Mouse (Mus musculus): ENCODE data around the gene Tmem232. TPM values are rescaled to one million over a fixed set of nuclear protein-coding genes. Genes with fewer than 3 reads are reported as not detected.

Tmem232 gene
- polyA plus RNA-seq (2014; fragmentation: Nextera tagmentation; extraction: Ambion mirVana), result not detected in 2 replicates

- Histone ChIP-seq H3K9ac (ENCODE audit: low read depth, low read length) (no peak within 1 kb of the TSS), H3K4me1 (ENCODE audit: control insufficient read depth, insufficient read depth, low read length) (no peaks in the 10 kb centered on the region), H3K9me3 (ENCODE audit: control insufficient read depth, low read length) (no peaks in the 10 kb centered on the region), H3K36me3 (ENCODE audit: control insufficient read depth, insufficient read depth, low read length) (no peaks in the 10 kb centered on the region), H3K27ac (ENCODE audit: low read depth, low read length) (no peak within 1 kb of the TSS), H3K4me2 (replicated peaks; ENCODE audit: low read depth, low read length) (peak within 1 kb of the TSS; percentile 50), H3K4me3 (ENCODE audit: low read length) (peak within 1 kb of the TSS; percentile 23), H3K27me3 (ENCODE audit: control insufficient read depth, insufficient read depth, low read length) (no peaks in the 10 kb centered on the region)
- WGBS, result 17% methylated on average over 26 of the region's 26 CpGs
- peak; percentile 71 for ATAC-seq (ENCODE audit: low FRiP score, low TSS enrichment)
These were observed at the start of gene Tmem232 for GRCm38 (mm10) chr17:65540441-65541272. TSS of gene Tmem232 (minus strand) at chr17:65540782.

GRCm38 (mm10) chr17:65586892-65587291, 46.3 kb upstream of the Tmem232 start:
- Histone ChIP-seq H3K9ac (ENCODE audit: low read depth, low read length) (no peak overlapping the region), H3K27me3 (ENCODE audit: control insufficient read depth, insufficient read depth, low read length) (no peaks in the 10 kb centered on the region), H3K4me1 (ENCODE audit: control insufficient read depth, insufficient read depth, low read length) (no peaks in the 10 kb centered on the region), H3K4me3 (ENCODE audit: low read length) (no peak overlapping the region), H3K27ac (ENCODE audit: low read depth, low read length) (no peak overlapping the region), H3K9me3 (ENCODE audit: control insufficient read depth, low read length) (no peaks in the 10 kb centered on the region), H3K4me2 (replicated peaks; ENCODE audit: low read depth, low read length) (no peak overlapping the region), H3K36me3 (ENCODE audit: control insufficient read depth, insufficient read depth, low read length) (peaks cover 20% of the 10 kb centered on the region)
- ATAC-seq (ENCODE audit: low FRiP score, low TSS enrichment), result no peak
- 92% methylated on average over 3 of the region's 3 CpGs for WGBS

DNA sequence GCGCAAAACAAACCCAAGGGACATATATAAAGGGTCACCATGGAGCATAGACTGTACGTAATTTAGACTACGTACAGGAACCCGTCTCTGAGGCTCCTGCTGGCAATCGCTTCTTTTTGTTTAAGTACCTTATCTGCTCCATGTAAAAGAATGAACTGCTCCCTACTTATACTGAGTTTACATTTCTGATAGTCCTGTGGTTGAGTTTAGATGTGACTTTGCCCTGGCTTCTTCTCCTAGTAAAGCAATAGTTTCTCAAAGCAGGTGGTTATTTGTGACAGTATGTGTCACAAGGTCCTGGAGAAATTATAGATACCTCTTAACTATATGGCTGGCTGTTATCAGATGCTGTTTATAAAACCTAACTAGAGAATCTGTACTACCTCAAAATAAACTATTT, 40.9 kb upstream of the Tmem232 start:
- Histone ChIP-seq H3K4me3 (ENCODE audit: low read length) (no peak overlapping the region), H3K36me3 (ENCODE audit: control insufficient read depth, insufficient read depth, low read length) (peaks cover 34% of the 10 kb centered on the region), H3K4me1 (ENCODE audit: control insufficient read depth, insufficient read depth, low read length) (no peaks in the 10 kb centered on the region), H3K9ac (ENCODE audit: low read depth, low read length) (no peak overlapping the region), H3K27me3 (ENCODE audit: control insufficient read depth, insufficient read depth, low read length) (no peaks in the 10 kb centered on the region), H3K4me2 (replicated peaks; ENCODE audit: low read depth, low read length) (no peak overlapping the region), H3K27ac (ENCODE audit: low read depth, low read length) (no peak overlapping the region), H3K9me3 (ENCODE audit: control insufficient read depth, low read length) (no peaks in the 10 kb centered on the region)
- WGBS, result 90% methylated on average over 5 of the region's 5 CpGs
- no peak for ATAC-seq (ENCODE audit: low FRiP score, low TSS enrichment)

- H3K4me3 ChIP-seq (ENCODE audit: low read length), result no peak overlapping the region
- peaks cover 34% of the 10 kb centered on the region for H3K36me3 ChIP-seq (ENCODE audit: control insufficient read depth, insufficient read depth, low read length)
- H3K27ac ChIP-seq (ENCODE audit: low read depth, low read length), result no peak overlapping the region
- WGBS, result 92% methylated on average over 7 of the region's 7 CpGs
- H3K9me3 ChIP-seq (ENCODE audit: control insufficient read depth, low read length), result no peaks in the 10 kb centered on the region
- no peak overlapping the region for H3K9ac ChIP-seq (ENCODE audit: low read depth, low read length)
- no peaks in the 10 kb centered on the region for H3K4me1 ChIP-seq (ENCODE audit: control insufficient read depth, insufficient read depth, low read length)
- H3K27me3 ChIP-seq (ENCODE audit: control insufficient read depth, insufficient read depth, low read length), result no peaks in the 10 kb centered on the region
- H3K4me2 ChIP-seq (replicated peaks; ENCODE audit: low read depth, low read length), result no peak overlapping the region
- ATAC-seq (ENCODE audit: low FRiP score, low TSS enrichment), result no peak
These were observed 39.2 kb upstream of the Tmem232 start for GRCm38 (mm10) chr17:65579766-65580165.

GRCm38 (mm10) chr17:65575339-65575738, 34.8 kb upstream of the Tmem232 start:
- WGBS, result 76% methylated on average over 1 of the region's 1 CpGs
- Histone ChIP-seq H3K9ac (ENCODE audit: low read depth, low read length) (no peak overlapping the region), H3K36me3 (ENCODE audit: control insufficient read depth, insufficient read depth, low read length) (peaks cover 18% of the 10 kb centered on the region), H3K27me3 (ENCODE audit: control insufficient read depth, insufficient read depth, low read length) (no peaks in the 10 kb centered on the region), H3K27ac (ENCODE audit: low read depth, low read length) (no peak overlapping the region), H3K4me2 (replicated peaks; ENCODE audit: low read depth, low read length) (no peak overlapping the region), H3K4me3 (ENCODE audit: low read length) (no peak overlapping the region), H3K4me1 (ENCODE audit: control insufficient read depth, insufficient read depth, low read length) (no peaks in the 10 kb centered on the region), H3K9me3 (ENCODE audit: control insufficient read depth, low read length) (no peaks in the 10 kb centered on the region)
- no peak for ATAC-seq (ENCODE audit: low FRiP score, low TSS enrichment)

GRCm38 (mm10) chr17:65574850-65575249, 34.3 kb upstream of the Tmem232 start:
- 79% methylated on average over 8 of the region's 8 CpGs for WGBS
- no peak overlapping the region for H3K9ac ChIP-seq (ENCODE audit: low read depth, low read length)
- H3K4me3 ChIP-seq (ENCODE audit: low read length), result no peak overlapping the region
- H3K27me3 ChIP-seq (ENCODE audit: control insufficient read depth, insufficient read depth, low read length), result no peaks in the 10 kb centered on the region
- no peaks in the 10 kb centered on the region for H3K9me3 ChIP-seq (ENCODE audit: control insufficient read depth, low read length)
- no peak for ATAC-seq (ENCODE audit: low FRiP score, low TSS enrichment)
- H3K27ac ChIP-seq (ENCODE audit: low read depth, low read length), result no peak overlapping the region
- no peak overlapping the region for H3K4me2 ChIP-seq (replicated peaks; ENCODE audit: low read depth, low read length)
- H3K36me3 ChIP-seq (ENCODE audit: control insufficient read depth, insufficient read depth, low read length), result peaks cover 13% of the 10 kb centered on the region
- no peaks in the 10 kb centered on the region for H3K4me1 ChIP-seq (ENCODE audit: control insufficient read depth, insufficient read depth, low read length)

DNA sequence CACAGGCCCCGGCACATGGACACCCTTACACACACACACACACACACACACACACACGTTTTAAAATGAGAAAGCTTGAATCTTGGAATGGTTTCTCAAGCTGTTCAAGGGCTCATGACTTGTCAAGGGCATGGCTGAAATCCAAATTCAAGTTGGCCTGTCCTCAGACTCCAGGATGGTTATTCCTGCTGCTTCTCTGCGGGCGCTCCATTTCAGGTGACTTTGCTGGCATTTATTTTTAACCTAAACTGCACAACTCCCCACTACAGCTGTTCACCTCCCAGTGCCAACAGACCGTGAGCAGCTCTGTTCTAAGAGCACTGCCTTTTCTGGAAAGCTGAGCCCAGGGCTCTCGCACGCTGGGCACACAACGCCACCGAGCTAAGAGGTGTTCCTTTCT, 31.3 kb upstream of the Tmem232 start:
- WGBS, result 87% methylated on average over 9 of the region's 9 CpGs
- Histone ChIP-seq H3K27ac (ENCODE audit: low read depth, low read length) (no peak overlapping the region), H3K36me3 (ENCODE audit: control insufficient read depth, insufficient read depth, low read length) (no peaks in the 10 kb centered on the region), H3K9ac (ENCODE audit: low read depth, low read length) (no peak overlapping the region), H3K4me2 (replicated peaks; ENCODE audit: low read depth, low read length) (no peak overlapping the region), H3K27me3 (ENCODE audit: control insufficient read depth, insufficient read depth, low read length) (no peaks in the 10 kb centered on the region), H3K4me1 (ENCODE audit: control insufficient read depth, insufficient read depth, low read length) (no peaks in the 10 kb centered on the region), H3K9me3 (ENCODE audit: control insufficient read depth, low read length) (no peaks in the 10 kb centered on the region), H3K4me3 (ENCODE audit: low read length) (no peak overlapping the region)
- ATAC-seq (ENCODE audit: low FRiP score, low TSS enrichment), result no peak

DNA sequence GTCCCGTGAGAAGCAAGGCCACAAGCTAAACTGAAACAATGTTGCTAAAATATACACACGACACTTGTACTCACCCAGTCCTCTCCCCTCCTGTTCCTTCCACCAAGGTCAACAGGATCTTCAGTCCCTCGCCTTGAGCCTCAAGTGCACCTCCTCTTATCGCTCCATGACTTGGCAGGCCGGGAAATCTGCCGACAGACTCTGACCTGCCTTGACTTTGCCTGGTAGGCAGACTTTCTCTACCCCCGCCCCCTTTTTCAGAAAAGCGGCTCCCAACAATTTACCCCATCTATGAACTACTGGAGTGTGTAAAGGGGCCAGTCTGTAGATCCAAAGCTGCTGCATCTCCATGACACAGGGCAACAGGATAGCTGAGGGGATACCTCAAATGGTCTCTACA, 30.9 kb upstream of the Tmem232 start:
- H3K4me1 ChIP-seq (ENCODE audit: control insufficient read depth, insufficient read depth, low read length), result no peaks in the 10 kb centered on the region
- 84% methylated on average over 8 of the region's 8 CpGs for WGBS
- H3K27ac ChIP-seq (ENCODE audit: low read depth, low read length), result no peak overlapping the region
- no peaks in the 10 kb centered on the region for H3K27me3 ChIP-seq (ENCODE audit: control insufficient read depth, insufficient read depth, low read length)
- H3K4me3 ChIP-seq (ENCODE audit: low read length), result no peak overlapping the region
- no peak overlapping the region for H3K4me2 ChIP-seq (replicated peaks; ENCODE audit: low read depth, low read length)
- H3K9me3 ChIP-seq (ENCODE audit: control insufficient read depth, low read length), result no peaks in the 10 kb centered on the region
- ATAC-seq (ENCODE audit: low FRiP score, low TSS enrichment), result no peak
- no peaks in the 10 kb centered on the region for H3K36me3 ChIP-seq (ENCODE audit: control insufficient read depth, insufficient read depth, low read length)
- no peak overlapping the region for H3K9ac ChIP-seq (ENCODE audit: low read depth, low read length)

- Histone ChIP-seq H3K9ac (ENCODE audit: low read depth, low read length) (no peak overlapping the region), H3K27me3 (ENCODE audit: control insufficient read depth, insufficient read depth, low read length) (no peaks in the 10 kb centered on the region), H3K4me3 (ENCODE audit: low read length) (no peak overlapping the region), H3K36me3 (ENCODE audit: control insufficient read depth, insufficient read depth, low read length) (no peaks in the 10 kb centered on the region), H3K27ac (ENCODE audit: low read depth, low read length) (no peak overlapping the region), H3K4me2 (replicated peaks; ENCODE audit: low read depth, low read length) (no peak overlapping the region), H3K9me3 (ENCODE audit: control insufficient read depth, low read length) (no peaks in the 10 kb centered on the region), H3K4me1 (ENCODE audit: control insufficient read depth, insufficient read depth, low read length) (no peaks in the 10 kb centered on the region)
- WGBS, result 71% methylated on average over 5 of the region's 5 CpGs
- ATAC-seq (ENCODE audit: low FRiP score, low TSS enrichment), result no peak
These were observed 23.6 kb upstream of the Tmem232 start for GRCm38 (mm10) chr17:65564189-65564588.
